Mouse (Mus musculus) CH12.LX (cell line): ENCODE data around the gene Otud5. TPM values are rescaled to one million over a fixed set of nuclear protein-coding genes. Genes with fewer than 3 reads are reported as not detected.

Experiments
- DNase-seq: peaks from one replicate; pipeline ENCODE4 v3.0.0-alpha.2; 2013; ENCODE audit errors: extremely low read depth
- H3K27ac ChIP-seq: 2 replicates; pipeline ENCODE4 v1.5.1; 2012; ENCODE audit warnings: low read depth, mild to moderate bottlenecking, control low read depth, moderate library complexity; ENCODE audit not compliant: insufficient read depth
- H3K27me3 ChIP-seq: replicated peaks from 2 replicates; pipeline ENCODE3; 2012; ENCODE audit warnings: inconsistent platforms
- H3K36me3 ChIP-seq, 2 experiments: replicated peaks in 1 of 2; 2 replicates each; pipeline versions ENCODE3 to v1.6.1; 2012; ENCODE audit warnings: inconsistent platforms in 1 of 2, low read length in 1 of 2, mild to moderate bottlenecking in 1 of 2, mixed read lengths in 1 of 2, moderate library complexity in 1 of 2; ENCODE audit not compliant: control insufficient read depth in 1 of 2, insufficient read depth in 1 of 2
- H3K4me1 ChIP-seq, 2 experiments: 2 replicates each; pipeline ENCODE4 v1.6.1; 2012; ENCODE audit warnings: inconsistent platforms in 1 of 2, moderate library complexity in 1 of 2; ENCODE audit not compliant: insufficient read depth in 2 of 2, control insufficient read depth in 1 of 2
- H3K4me2 ChIP-seq: 2 replicates; pipeline ENCODE4 v1.6.1; 2012; ENCODE audit warnings: low read depth, mild to moderate bottlenecking, control low read depth; ENCODE audit not compliant: poor library complexity, insufficient read depth, severe bottlenecking
- H3K4me3 ChIP-seq, 3 experiments: fragments of 150-350 bp in 1 of 3; sonication (generic) in 1 of 3; replicated peaks in 1 of 3; 2 replicates each; pipeline versions ENCODE3 to v1.5.1; 2011 to 2012; ENCODE audit warnings: low read depth in 2 of 3, low read length in 2 of 3, mild to moderate bottlenecking in 2 of 3, moderate library complexity in 2 of 3, control low read depth in 1 of 3, improper control_type of control experiment in 1 of 3, inconsistent platforms in 1 of 3, mixed read lengths in 1 of 3; ENCODE audit not compliant: poor library complexity in 1 of 3
- H3K79me2 ChIP-seq: replicated peaks from 2 replicates; pipeline ENCODE4 v1.6.1; 2012; ENCODE audit warnings: mild to moderate bottlenecking, moderate library complexity; ENCODE audit not compliant: control insufficient read depth, poor library complexity, insufficient read depth, severe bottlenecking; ENCODE audit errors: extremely low read depth
- H3K9ac ChIP-seq: 2 replicates; pipeline ENCODE4 v1.6.1; 2012; ENCODE audit warnings: low read depth, mild to moderate bottlenecking, control low read depth, moderate library complexity; ENCODE audit not compliant: insufficient read depth
- H3K9me3 ChIP-seq: replicated peaks from 2 replicates; pipeline ENCODE3; 2012; ENCODE audit warnings: low read length, inconsistent platforms, mixed read lengths
- BHLHE40 ChIP-seq: IDR thresholded peaks from 2 replicates; pipeline ENCODE4 v1.6.1; 2011; ENCODE audit warnings: mild to moderate bottlenecking, low read depth, low read length, improper control_type of control experiment
- CHD1 ChIP-seq: IDR thresholded peaks from 2 replicates; pipeline ENCODE4 v1.6.1; 2012; ENCODE audit warnings: low read depth, low read length, improper control_type of control experiment, inconsistent platforms
- CHD2 ChIP-seq: IDR thresholded peaks from 2 replicates; pipeline ENCODE4 v1.6.1; 2011; ENCODE audit warnings: low read length, improper control_type of control experiment
- EP300 ChIP-seq: IDR thresholded peaks from 2 replicates; pipeline ENCODE4 v1.6.1; 2011; ENCODE audit warnings: low read length, improper control_type of control experiment
- ETS1 ChIP-seq: conservative IDR thresholded peaks from 2 replicates; pipeline ENCODE4 v1.6.1; 2012; ENCODE audit warnings: low read depth, mild to moderate bottlenecking, inconsistent platforms, low read length, improper control_type of control experiment, moderate library complexity
- GABPA ChIP-seq: IDR thresholded peaks from 2 replicates; pipeline ENCODE4 v1.6.1; 2012; ENCODE audit warnings: low read depth, low read length, improper control_type of control experiment, inconsistent platforms; ENCODE audit not compliant: insufficient replicate concordance
- IRF4 ChIP-seq: IDR thresholded peaks from 2 replicates; pipeline ENCODE4 v1.6.1; 2014; ENCODE audit warnings: low read depth, mild to moderate bottlenecking, inconsistent platforms, low read length, improper control_type of control experiment
- JUN ChIP-seq: IDR thresholded peaks from 2 replicates; pipeline ENCODE4 v1.6.1; 2011; ENCODE audit warnings: low read depth, mild to moderate bottlenecking, low read length, improper control_type of control experiment, moderate library complexity; ENCODE audit not compliant: insufficient read depth
- KAT2A ChIP-seq: IDR thresholded peaks from 2 replicates; pipeline ENCODE4 v1.6.1; 2012; ENCODE audit warnings: low read length, improper control_type of control experiment, inconsistent platforms; ENCODE audit not compliant: insufficient replicate concordance
- MAX ChIP-seq: IDR thresholded peaks from 2 replicates; pipeline ENCODE4 v1.6.1; 2011; ENCODE audit warnings: low read length, improper control_type of control experiment
- MAZ ChIP-seq: IDR thresholded peaks from 2 replicates; pipeline ENCODE4 v1.6.1; 2012; ENCODE audit warnings: low read depth, mild to moderate bottlenecking, inconsistent platforms, low read length, improper control_type of control experiment, moderate library complexity
- MEF2A ChIP-seq: IDR thresholded peaks from 2 replicates; pipeline ENCODE4 v1.6.1; 2014; ENCODE audit warnings: low read depth, mild to moderate bottlenecking, inconsistent platforms, low read length, improper control_type of control experiment, borderline replicate concordance
- MXI1 ChIP-seq: IDR thresholded peaks from 2 replicates; pipeline ENCODE4 v1.6.1; 2011; ENCODE audit warnings: mild to moderate bottlenecking, low read depth, low read length, improper control_type of control experiment
- NELFE ChIP-seq: IDR thresholded peaks from 2 replicates; pipeline ENCODE4 v1.6.1; 2011; ENCODE audit warnings: low read depth, low read length, improper control_type of control experiment
- POLR2A ChIP-seq: IDR thresholded peaks from 2 replicates; pipeline ENCODE4 v1.6.1; 2011; ENCODE audit warnings: low read depth, mild to moderate bottlenecking, improper control_type of control experiment, low read length
- RCOR1 ChIP-seq: conservative IDR thresholded peaks from 2 replicates; pipeline ENCODE4 v1.6.1; 2012; ENCODE audit warnings: low read depth, mild to moderate bottlenecking, inconsistent platforms, low read length, improper control_type of control experiment
- SIN3A ChIP-seq: IDR thresholded peaks from 2 replicates; pipeline ENCODE4 v1.6.1; 2012; ENCODE audit warnings: low read length, improper control_type of control experiment, inconsistent platforms
- TCF12 ChIP-seq: IDR thresholded peaks from 2 replicates; pipeline ENCODE4 v1.6.1; 2014; ENCODE audit warnings: low read depth, mild to moderate bottlenecking, inconsistent platforms, low read length, improper control_type of control experiment
- ZC3H11A ChIP-seq: IDR thresholded peaks from 2 replicates; pipeline ENCODE4 v1.6.1; 2012; ENCODE audit warnings: low read depth, mild to moderate bottlenecking, inconsistent platforms, low read length, improper control_type of control experiment
- ZKSCAN1 ChIP-seq: IDR thresholded peaks from 2 replicates; pipeline ENCODE4 v1.6.1; 2012; ENCODE audit warnings: low read depth, inconsistent platforms, low read length, improper control_type of control experiment, borderline replicate concordance
- dilution Hi-C: fragments of 300-500 bp; cut with MboI; formaldehyde crosslinking; loops from 2 replicates; pipeline ENCODE4 v1.14.3; 2020; ENCODE audit warnings: low sequenced_read_pairs; ENCODE audit not compliant: extremely low pct_unique_long_range_greater_than_20kb, extremely low pct_ligation_motif_present
- in situ Hi-C: fragments of 300-500 bp; cut with MboI; formaldehyde crosslinking; loops from 3 replicates; pipeline ENCODE4 v1.14.3; 2019; ENCODE audit warnings: low sequenced_read_pairs, low pct_ligation_motif_present, low pct_unique_long_range_greater_than_20kb, mixed read lengths
- polyA plus RNA-seq: library from polyadenylated mRNA; unstranded; fragments of >175 nt; gene quantifications from 2 replicates; pipeline ENCODE4 v1.2.1, GENCODE M21; 2012; ENCODE audit warnings: low read depth; ENCODE audit not compliant: insufficient read length
- total RNA-seq, 2 experiments: library from RNA; depleted of rRNA; stranded (reverse); fragments of 300-350 nt in 1 of 2; fragments of >200 nt in 1 of 2; gene quantifications; 2 replicates each; pipeline ENCODE4 v1.2.3; 2012 to 2014

Gene Otud5
- total and polyA plus RNA-seq, 3 experiments, result 58.0 to 92.7 (median 67.8) TPM

GRCm38 (mm10) chrX:7867141-7867540 is 26.0 kb downstream of the Otud5 start (continued):
- TF ChIP-seq ZC3H11A (no peak), IRF4 (no peak; the same call in 1 of the 2 replicates), JUN (no peak), CHD1 (0 out of 2 replicates have a peak, but pooled peaks have one; percentile 27), MAZ (no peak), RCOR1 (no peak), MAX (no peak), MXI1 (peak; percentile 63; the same call in 1 of the 2 replicates), POLR2A (no peak), GABPA (no peak), TCF12 (peak; percentile 50; the same call in 1 of the 2 replicates)

- no peaks in the 10 kb centered on the region for H3K9me3 ChIP-seq
- peaks cover 17% of the 10 kb centered on the region for H3K79me2 ChIP-seq
- no peak for DNase-seq
- peak overlapping the region; percentile 98 for H3K27ac ChIP-seq
- H3K4me1 ChIP-seq, result peaks cover 6 to 48% of the 10 kb centered on the region in 2 experiments; a peak in 3 of 4 replicates
- peaks cover 27 to 34% of the 10 kb centered on the region in 2 experiments for H3K36me3 ChIP-seq
- TF ChIP-seq ETS1 (peak; percentile 42; the same call in 1 of the 2 replicates), EP300 (peak; percentile 41; the same call in 1 of the 2 replicates), RCOR1 (peak; percentile 64; the same call in 1 of the 2 replicates), CHD2 (peak; percentile 83), SIN3A (0 out of 2 replicates have a peak, but pooled peaks have one; percentile 17), MAX (no peak), MEF2A (0 out of 2 replicates have a peak, but pooled peaks have one; percentile 18), MAZ (0 out of 2 replicates have a peak, but pooled peaks have one; percentile 65), IRF4 (peak; percentile 87), NELFE (no peak), BHLHE40 (peak; percentile 26; the same call in 1 of the 2 replicates), KAT2A (no peak), TCF12 (peak; percentile 39; the same call in 1 of the 2 replicates), ZKSCAN1 (no peak)
- peak overlapping the region; percentile 60; the same call in 1 of the 2 replicates for H3K9ac ChIP-seq
- in situ Hi-C loops, result no loop called here
- peak overlapping the region in 2 of 3 experiments; percentile 35 to 43 for H3K4me3 ChIP-seq
- peak overlapping the region; percentile 78; the same call in 1 of the 2 replicates for H3K4me2 ChIP-seq
- H3K27me3 ChIP-seq, result no peaks in the 10 kb centered on the region
- dilution Hi-C loops, result no loop called here
Observed at GRCm38 (mm10) chrX:7868506-7868905, 27.3 kb downstream of the Otud5 start.
